Mouse (Mus musculus) kidney, postnatal 10 days (tissue): Measurements from ENCODE around the gene Fam19a1.
A peak's percentile ranks its signal among the peaks of the same experiment; 100 is the strongest.

Experiments used
- DNase-seq: peaks from one replicate; pipeline ENCODE4 v3.0.0; 2021; ENCODE audit warnings: mixed read lengths

Gene Fam19a1

GRCm38 (mm10) chr6:96266456-96266855, 153.5 kb downstream of the Fam19a1 start:
- DNase-seq = no peak

GRCm38 (mm10) chr6:96268788-96269187, 155.8 kb downstream of the Fam19a1 start:
- DNase-seq = no peak

- no peak for DNase-seq
These were observed 157.5 kb downstream of the Fam19a1 start for GRCm38 (mm10) chr6:96270436-96270835.

GRCm38 (mm10) chr6:96283731-96284130, 170.8 kb downstream of the Fam19a1 start:
- DNase-seq = no peak

GRCm38 (mm10) chr6:96284590-96284989, 171.6 kb downstream of the Fam19a1 start:
- DNase-seq = no peak

GRCm38 (mm10) chr6:96286276-96286675, 173.3 kb downstream of the Fam19a1 start:
- no peak for DNase-seq

GRCm38 (mm10) chr6:96287377-96287776, 174.4 kb downstream of the Fam19a1 start:
- DNase-seq = no peak

- DNase-seq = no peak
These were observed 176.7 kb downstream of the Fam19a1 start for GRCm38 (mm10) chr6:96289672-96290071.

GRCm38 (mm10) chr6:96347491-96347890, 234.5 kb downstream of the Fam19a1 start:
- DNase-seq = no peak

GRCm38 (mm10) chr6:96349446-96350025, 236.6 kb downstream of the Fam19a1 start:
- DNase-seq = no peak

GRCm38 (mm10) chr6:96369544-96369943, 256.6 kb downstream of the Fam19a1 start:
- DNase-seq = no peak

GRCm38 (mm10) chr6:96372848-96373247, 259.9 kb downstream of the Fam19a1 start:
- DNase-seq = no peak

GRCm38 (mm10) chr6:96373274-96373673, 260.3 kb downstream of the Fam19a1 start:
- no peak for DNase-seq

GRCm38 (mm10) chr6:96376773-96377172, 263.8 kb downstream of the Fam19a1 start:
- no peak for DNase-seq

- no peak for DNase-seq
These were observed 266.3 kb downstream of the Fam19a1 start for GRCm38 (mm10) chr6:96379229-96379628.

- DNase-seq = no peak
These were observed 271.5 kb downstream of the Fam19a1 start for GRCm38 (mm10) chr6:96384441-96384840.

GRCm38 (mm10) chr6:96418866-96419265, 305.9 kb downstream of the Fam19a1 start:
- DNase-seq = no peak

GRCm38 (mm10) chr6:96419704-96420382, 306.9 kb downstream of the Fam19a1 start:
- no peak for DNase-seq

- DNase-seq = peak; percentile 14
These were observed 307.6 kb downstream of the Fam19a1 start for GRCm38 (mm10) chr6:96420515-96420914.

- DNase-seq = no peak
These were observed 316.4 kb downstream of the Fam19a1 start for GRCm38 (mm10) chr6:96429390-96429789.

- peak; percentile 22 for DNase-seq
These were observed 319.4 kb downstream of the Fam19a1 start for GRCm38 (mm10) chr6:96432397-96432796.

GRCm38 (mm10) chr6:96433896-96434295, 320.9 kb downstream of the Fam19a1 start:
- DNase-seq = no peak

GRCm38 (mm10) chr6:96435545-96435944, 322.6 kb downstream of the Fam19a1 start:
- no peak for DNase-seq

- DNase-seq = peak; percentile 8
These were observed 324.9 kb downstream of the Fam19a1 start for GRCm38 (mm10) chr6:96437814-96438213.

GRCm38 (mm10) chr6:96439419-96439818, 326.5 kb downstream of the Fam19a1 start:
- peak; percentile 14 for DNase-seq
